Mouse (Mus musculus): ENCODE data around the gene Fbxw5. TPM values are rescaled to one million over a fixed set of nuclear protein-coding genes. Genes with fewer than 3 reads are reported as not detected.
"Not testable (repeated sequence)": the region's sequence is repeated elsewhere in the genome, so short reads cannot be mapped to it uniquely, and the experiment has no call there.

Fbxw5 gene
- polyA plus RNA-seq, 1 experiment from 2014 or later: 109 TPM

DNA sequence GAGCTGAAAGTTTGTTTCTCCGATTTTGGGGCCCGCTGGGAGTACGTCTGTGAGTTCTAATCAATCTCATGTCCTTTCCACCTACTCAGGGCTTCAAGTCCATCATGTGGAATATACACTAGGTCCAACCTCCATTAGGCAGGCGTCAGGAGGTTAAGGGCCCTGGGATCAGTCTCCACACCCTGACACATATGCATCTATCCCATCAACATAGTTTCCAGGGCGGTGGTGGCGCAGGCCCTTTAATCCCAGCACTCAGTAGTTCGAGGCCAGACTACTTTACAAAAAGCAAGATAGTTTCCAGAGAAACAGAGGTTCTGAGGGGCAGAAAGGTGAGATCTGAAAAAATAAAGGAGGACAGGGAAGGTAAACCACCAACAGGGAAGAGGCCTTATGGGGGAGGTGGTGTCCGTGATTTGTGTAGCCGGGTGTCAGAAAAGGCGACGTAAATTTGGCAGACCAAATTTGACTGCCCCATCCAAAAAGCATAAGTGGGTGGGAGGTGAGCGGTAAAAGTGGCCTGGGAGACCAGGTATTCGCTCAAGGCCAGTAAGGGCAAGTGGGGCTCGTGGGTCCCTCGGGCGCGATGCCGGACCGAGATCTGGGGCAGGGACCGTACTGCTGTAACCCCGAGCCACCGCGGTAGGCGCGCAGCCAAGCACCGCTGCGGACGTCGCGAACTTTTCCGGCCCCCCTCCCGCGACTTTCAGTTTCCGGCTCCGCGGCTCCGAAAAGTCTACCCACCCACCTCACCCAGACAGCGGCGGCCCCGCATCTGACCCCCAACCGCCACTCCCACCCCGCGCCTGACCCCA lies 45.7 kb downstream of the Fbxw5 start:
- peak overlapping the region; percentile 95 for H3K27ac ChIP-seq
- peaks cover 37% of the 10 kb centered on the region for H3K4me1 ChIP-seq (replicated peaks)
- peak overlapping the region; percentile 85 for H3K4me3 ChIP-seq
- DNase-seq (ENCODE audit: low spot score): no peak
- H3K36me3 ChIP-seq: peaks cover 11% of the 10 kb centered on the region; the same call in 1 of the 2 replicates
- 10% methylated on average over 43 of the region's 43 CpGs for WGBS
- H3K27me3 ChIP-seq (ENCODE audit: insufficient read depth, poor library complexity, severe bottlenecking): no peaks in the 10 kb centered on the region
- no peaks in the 10 kb centered on the region for H3K9me3 ChIP-seq

DNA sequence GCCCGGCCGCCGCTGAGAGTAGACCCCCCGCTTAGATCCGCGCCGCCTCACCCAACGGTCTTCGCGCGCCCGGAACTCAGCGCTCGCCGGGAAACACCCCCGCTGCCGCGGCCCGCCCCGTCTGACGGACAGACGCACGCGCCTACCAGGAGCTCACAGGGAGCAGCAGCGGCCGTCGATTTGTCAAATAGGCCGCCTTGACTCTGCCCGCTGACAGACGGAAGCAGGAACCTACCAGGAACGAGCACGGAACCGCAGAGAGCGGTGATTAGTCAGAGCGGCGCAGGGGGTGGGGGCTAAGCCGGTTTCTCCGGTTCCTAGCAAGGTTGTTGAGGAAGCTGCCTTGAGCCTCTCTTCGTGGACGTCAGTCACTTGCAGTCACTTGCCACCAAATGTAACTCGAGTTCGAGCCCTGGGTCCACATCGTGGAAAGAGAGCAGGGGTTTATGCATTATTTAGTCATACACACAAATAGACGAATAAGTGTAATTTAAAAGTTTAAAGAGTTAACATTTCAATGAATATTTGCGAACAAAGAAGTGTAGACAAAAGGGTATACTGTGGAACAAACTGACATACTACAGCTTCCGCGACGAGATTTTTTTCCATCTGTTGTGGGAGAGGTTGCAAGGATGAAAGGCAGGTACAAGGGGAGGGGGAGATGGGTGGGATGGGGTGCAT lies 46.4 kb downstream of the Fbxw5 start, which contains the start of gene Traf2:
Traf2 (minus strand) TSS at position 130 of the 681 bp plus-strand sequence.
- Histone ChIP-seq H3K27me3 (ENCODE audit: insufficient read depth, poor library complexity, severe bottlenecking) (no peaks in the 10 kb centered on the region), H3K4me1 (replicated peaks) (peaks cover 34% of the 10 kb centered on the region), H3K36me3 (peaks cover 11% of the 10 kb centered on the region; the same call in 1 of the 2 replicates), H3K27ac (peak within 1 kb of the TSS; percentile 95), H3K4me3 (peak within 1 kb of the TSS; percentile 85), H3K9me3 (no peaks in the 10 kb centered on the region)
- peak; percentile 99 for DNase-seq (ENCODE audit: low spot score)
- 4% methylated on average over 48 of the region's 48 CpGs for WGBS

DNA sequence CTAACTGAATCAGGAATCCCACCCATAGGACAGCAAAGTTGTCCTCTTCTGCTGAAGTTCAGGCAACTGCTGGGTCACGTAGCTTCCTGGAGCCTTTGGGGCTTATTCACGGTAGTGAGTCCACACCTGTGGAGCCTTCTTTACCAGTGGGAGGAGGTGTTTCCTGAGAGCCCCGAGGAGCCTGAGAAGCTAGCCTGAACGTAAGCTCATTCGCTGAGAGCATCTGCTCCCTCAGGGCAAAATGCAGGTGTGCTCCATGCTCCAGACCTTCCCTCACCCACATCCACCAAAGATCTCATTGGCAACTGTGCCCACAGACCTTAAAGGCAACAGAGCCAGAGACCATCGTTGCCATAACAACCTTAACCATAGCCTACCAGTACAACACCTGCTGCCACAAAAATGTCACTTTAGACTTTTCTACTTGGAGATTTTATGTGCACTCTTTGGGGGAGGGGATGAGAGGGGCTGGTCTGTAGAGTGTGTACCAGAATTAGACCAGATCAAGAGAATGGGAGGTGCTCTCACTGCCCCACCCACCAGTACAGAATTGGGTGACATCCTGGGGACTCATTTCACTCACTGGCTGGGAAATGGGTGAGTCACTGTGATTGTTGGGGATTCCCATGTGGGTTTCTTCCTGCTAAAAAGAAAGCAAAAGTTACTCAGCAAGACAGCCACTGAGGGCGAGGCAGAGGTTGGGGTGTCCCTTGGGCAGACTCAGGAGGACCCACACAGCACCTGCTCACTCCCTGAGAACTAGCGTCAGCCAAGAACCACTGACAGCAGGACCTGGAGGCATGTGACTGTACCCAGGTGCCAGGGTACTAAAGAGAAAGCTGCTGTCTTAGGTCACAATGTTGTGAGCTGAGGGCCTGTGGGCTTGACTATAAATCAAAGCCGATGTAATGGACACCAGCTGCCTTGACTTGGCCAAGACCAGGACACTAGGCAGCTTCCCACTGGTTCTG lies 48.8 kb downstream of the Fbxw5 start:
- peaks cover 8% of the 10 kb centered on the region; the same call in 1 of the 2 replicates for H3K36me3 ChIP-seq
- no peaks in the 10 kb centered on the region for H3K9me3 ChIP-seq
- no peak overlapping the region for H3K4me3 ChIP-seq
- peaks cover 25% of the 10 kb centered on the region for H3K4me1 ChIP-seq (replicated peaks)
- no peak for DNase-seq (ENCODE audit: low spot score)
- 80% methylated on average over 9 of the region's 9 CpGs for WGBS
- H3K27ac ChIP-seq: no peak overlapping the region
- no peaks in the 10 kb centered on the region for H3K27me3 ChIP-seq (ENCODE audit: insufficient read depth, poor library complexity, severe bottlenecking)

DNA sequence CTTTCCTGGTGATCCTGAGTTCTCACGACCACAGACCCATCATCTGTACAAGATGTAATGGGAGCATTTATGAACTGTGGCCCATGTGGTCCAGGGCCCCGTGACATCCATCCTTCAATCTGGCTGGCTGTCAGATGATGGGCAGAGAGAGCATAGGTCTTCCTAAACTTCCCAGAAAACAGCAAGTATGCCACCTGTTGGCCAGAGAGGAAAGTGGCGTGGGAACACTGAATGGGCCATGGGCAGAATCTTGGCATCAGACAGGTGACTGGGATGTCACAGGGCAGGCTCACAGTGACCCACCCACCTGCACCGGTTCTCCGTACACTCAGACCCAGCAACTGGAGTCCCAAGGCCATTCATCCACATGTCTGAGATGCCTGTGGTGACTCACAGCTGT lies 50.6 kb downstream of the Fbxw5 start:
- no peak overlapping the region for H3K4me3 ChIP-seq
- no peaks in the 10 kb centered on the region for H3K36me3 ChIP-seq
- no peak for DNase-seq (ENCODE audit: low spot score)
- H3K4me1 ChIP-seq (replicated peaks): peaks cover 8% of the 10 kb centered on the region
- H3K27ac ChIP-seq: no peak overlapping the region
- H3K27me3 ChIP-seq (ENCODE audit: insufficient read depth, poor library complexity, severe bottlenecking): no peaks in the 10 kb centered on the region
- no peaks in the 10 kb centered on the region for H3K9me3 ChIP-seq
- WGBS: 41% methylated on average over 5 of the region's 5 CpGs

DNA sequence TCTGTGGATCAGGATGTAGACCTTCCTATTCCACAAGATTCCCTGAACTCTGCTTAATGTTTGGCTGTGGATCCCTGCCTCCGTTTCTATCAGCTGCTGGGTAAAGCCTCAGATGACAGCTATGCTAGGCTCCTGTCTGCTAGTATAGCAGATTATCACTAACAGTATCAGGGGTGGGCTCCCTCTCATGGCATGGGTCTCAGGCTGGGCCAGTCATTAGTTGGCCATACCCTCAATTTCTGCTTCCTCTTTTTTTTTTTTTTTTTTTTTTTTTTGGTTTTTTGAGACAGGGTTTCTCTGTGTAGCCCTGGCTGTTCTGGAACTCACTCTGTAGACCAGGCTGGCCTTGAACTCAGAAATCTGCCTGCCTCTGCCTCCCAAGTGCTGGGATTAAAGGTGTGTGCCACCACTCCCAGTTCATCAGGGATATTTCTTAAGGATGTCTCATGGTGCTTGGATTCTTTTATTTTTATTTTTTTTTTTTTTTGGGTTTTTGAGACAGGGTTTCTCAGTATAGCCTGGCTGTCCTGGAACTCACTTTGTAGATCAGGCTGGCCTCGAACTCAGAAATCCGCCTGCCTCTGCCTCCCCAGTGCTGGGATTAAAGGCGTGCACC lies 52.7 kb downstream of the Fbxw5 start:
- peaks cover 19% of the 10 kb centered on the region for H3K4me1 ChIP-seq (replicated peaks)
- H3K27ac ChIP-seq; DNase-seq (ENCODE audit: low spot score); H3K4me3 ChIP-seq; H3K27me3 ChIP-seq (ENCODE audit: insufficient read depth, poor library complexity, severe bottlenecking); H3K36me3 ChIP-seq; H3K9me3 ChIP-seq: not testable (repeated sequence)
- WGBS: 85% methylated on average over 4 of the region's 4 CpGs

Other genes starting within 250 kb of the Fbxw5 start
- gene Tmem203, start 245.3 kb upstream of the Fbxw5 start, polyA plus RNA-seq (2016; fragmentation: Nextera tagmentation; extraction: Ambion mirVana): 18.7 and 20.3 TPM in 2 replicates
- 8.1 and 9.5 TPM in 2 replicates for gene Tprn, start 238.1 kb upstream of the Fbxw5 start, polyA plus RNA-seq (2016; fragmentation: Nextera tagmentation; extraction: Ambion mirVana)
- 248 and 259 TPM in 2 replicates for gene Ssna1, start 228.3 kb upstream of the Fbxw5 start, polyA plus RNA-seq (2016; fragmentation: Nextera tagmentation; extraction: Ambion mirVana)
- gene Anapc2, start 228.3 kb upstream of the Fbxw5 start, polyA plus RNA-seq (2016; fragmentation: Nextera tagmentation; extraction: Ambion mirVana): 150 and 156 TPM in 2 replicates
- not detected in 2 replicates for gene Tmem210, start 212.6 kb upstream of the Fbxw5 start, polyA plus RNA-seq (2016; fragmentation: Nextera tagmentation; extraction: Ambion mirVana)
- gene Lrrc26, start 210.8 kb upstream of the Fbxw5 start, polyA plus RNA-seq (2016; fragmentation: Nextera tagmentation; extraction: Ambion mirVana): not detected in 2 replicates
- gene Grin1, start 181.6 kb upstream of the Fbxw5 start, polyA plus RNA-seq (2016; fragmentation: Nextera tagmentation; extraction: Ambion mirVana): 1.2 and 4.5 TPM in 2 replicates
- gene Man1b1, start 168.4 kb upstream of the Fbxw5 start, polyA plus RNA-seq (2016; fragmentation: Nextera tagmentation; extraction: Ambion mirVana): 57.4 and 58.7 TPM in 2 replicates
- gene Dpp7, start 144.4 kb upstream of the Fbxw5 start, polyA plus RNA-seq (2016; fragmentation: Nextera tagmentation; extraction: Ambion mirVana): 21.1 and 21.8 TPM in 2 replicates
- 7.4 and 10.1 TPM in 2 replicates for gene Uap1l1, start 135.1 kb upstream of the Fbxw5 start, polyA plus RNA-seq (2016; fragmentation: Nextera tagmentation; extraction: Ambion mirVana)
- gene Sapcd2, start 128.4 kb upstream of the Fbxw5 start, polyA plus RNA-seq (2016; fragmentation: Nextera tagmentation; extraction: Ambion mirVana): 71.6 and 75.1 TPM in 2 replicates
- gene Entpd2, start 104.9 kb upstream of the Fbxw5 start, polyA plus RNA-seq (2016; fragmentation: Nextera tagmentation; extraction: Ambion mirVana): 0.31 TPM in 1 of 2 replicates, not detected in the other
- gene Npdc1, start 101.4 kb upstream of the Fbxw5 start, polyA plus RNA-seq (2016; fragmentation: Nextera tagmentation; extraction: Ambion mirVana): 75.1 and 155 TPM in 2 replicates
- not detected in 2 replicates for gene Fut7, start 77.5 kb upstream of the Fbxw5 start, polyA plus RNA-seq (2016; fragmentation: Nextera tagmentation; extraction: Ambion mirVana)
- 5.7 and 5.9 TPM in 2 replicates for gene Abca2, start 72.0 kb upstream of the Fbxw5 start, polyA plus RNA-seq (2016; fragmentation: Nextera tagmentation; extraction: Ambion mirVana)
- 0.90 and 1.2 TPM in 2 replicates for gene Clic3, start 43.9 kb upstream of the Fbxw5 start, polyA plus RNA-seq (2016; fragmentation: Nextera tagmentation; extraction: Ambion mirVana)
- gene Paxx, start 39.7 kb upstream of the Fbxw5 start, polyA plus RNA-seq (2016; fragmentation: Nextera tagmentation; extraction: Ambion mirVana): 17.0 and 31.3 TPM in 2 replicates
- 0.49 and 1.7 TPM in 2 replicates for gene Ptgds, start 30.7 kb upstream of the Fbxw5 start, polyA plus RNA-seq (2016; fragmentation: Nextera tagmentation; extraction: Ambion mirVana)
- not detected in 2 replicates for gene Lcn12, start 6.8 kb upstream of the Fbxw5 start, polyA plus RNA-seq (2016; fragmentation: Nextera tagmentation; extraction: Ambion mirVana)
- gene C8g, start 969 bp downstream of the Fbxw5 start, polyA plus RNA-seq (2016; fragmentation: Nextera tagmentation; extraction: Ambion mirVana): 5.8 and 6.0 TPM in 2 replicates
- 38.2 and 40.1 TPM in 2 replicates for gene Traf2, start 46.2 kb downstream of the Fbxw5 start, polyA plus RNA-seq (2016; fragmentation: Nextera tagmentation; extraction: Ambion mirVana)
- gene Edf1, start 57.1 kb downstream of the Fbxw5 start, polyA plus RNA-seq (2016; fragmentation: Nextera tagmentation; extraction: Ambion mirVana): 376 and 388 TPM in 2 replicates
- gene Mamdc4, start 74.1 kb downstream of the Fbxw5 start, polyA plus RNA-seq (2016; fragmentation: Nextera tagmentation; extraction: Ambion mirVana): 1.4 and 3.8 TPM in 2 replicates
- 163 and 189 TPM in 2 replicates for gene Phpt1, start 74.5 kb downstream of the Fbxw5 start, polyA plus RNA-seq (2016; fragmentation: Nextera tagmentation; extraction: Ambion mirVana)
- gene Ajm1, start 81.0 kb downstream of the Fbxw5 start, polyA plus RNA-seq (2016; fragmentation: Nextera tagmentation; extraction: Ambion mirVana): 0.05 and 0.44 TPM in 2 replicates
- gene Rabl6, start 107.8 kb downstream of the Fbxw5 start, polyA plus RNA-seq (2016; fragmentation: Nextera tagmentation; extraction: Ambion mirVana): 75.5 and 80.0 TPM in 2 replicates
- 0.17 and 0.18 TPM in 2 replicates for gene Ccdc183, start 116.9 kb downstream of the Fbxw5 start, polyA plus RNA-seq (2016; fragmentation: Nextera tagmentation; extraction: Ambion mirVana)
- 17.4 and 18.3 TPM in 2 replicates for gene Tmem141, start 121.3 kb downstream of the Fbxw5 start, polyA plus RNA-seq (2016; fragmentation: Nextera tagmentation; extraction: Ambion mirVana)
- gene Fcna, start 127.3 kb downstream of the Fbxw5 start, polyA plus RNA-seq (2016; fragmentation: Nextera tagmentation; extraction: Ambion mirVana): 1.00 and 1.2 TPM in 2 replicates
- gene Lcn8, start 152.4 kb downstream of the Fbxw5 start, polyA plus RNA-seq (2016; fragmentation: Nextera tagmentation; extraction: Ambion mirVana): not detected in 2 replicates
- gene Lcn5, start 157.2 kb downstream of the Fbxw5 start, polyA plus RNA-seq (2016; fragmentation: Nextera tagmentation; extraction: Ambion mirVana): not detected in 2 replicates
- not detected in 2 replicates for gene Lcn6, start 176.0 kb downstream of the Fbxw5 start, polyA plus RNA-seq (2016; fragmentation: Nextera tagmentation; extraction: Ambion mirVana)
- gene Lcn10, start 182.0 kb downstream of the Fbxw5 start, polyA plus RNA-seq (2016; fragmentation: Nextera tagmentation; extraction: Ambion mirVana): not detected in 2 replicates
- not detected in 2 replicates for gene Obp2a, start 199.3 kb downstream of the Fbxw5 start, polyA plus RNA-seq (2016; fragmentation: Nextera tagmentation; extraction: Ambion mirVana)
- gene Bmyc, start 206.0 kb downstream of the Fbxw5 start, polyA plus RNA-seq (2016; fragmentation: Nextera tagmentation; extraction: Ambion mirVana): 77.9 and 86.1 TPM in 2 replicates
- gene Obp2b, start 236.3 kb downstream of the Fbxw5 start, polyA plus RNA-seq (2016; fragmentation: Nextera tagmentation; extraction: Ambion mirVana): not detected in 2 replicates

All from hindbrain, embryonic 10.5 days (tissue).